Mouse (Mus musculus) adrenal gland, postnatal 25 days (tissue): ENCODE measurements at regions not wholly inside any gene's neighbourhood (a gene's known extent, or its start where the extent isn't known, plus 50 kb on each side); places are given as distances from the start of the nearest gene placed in this dataset.
"Not testable (repeated sequence)": the region's sequence is repeated elsewhere in the genome, so short reads cannot be mapped to it uniquely, and the experiment has no call there.

Source experiments
- DNase-seq: peaks from one replicate; pipeline ENCODE4 v3.0.0; 2021; ENCODE audit warnings: mixed read lengths

GRCm38 (mm10) chr2:10658317-10658716, 288.0 kb downstream of the Sfmbt2 start:
- DNase-seq = peak; percentile 48

DNA sequence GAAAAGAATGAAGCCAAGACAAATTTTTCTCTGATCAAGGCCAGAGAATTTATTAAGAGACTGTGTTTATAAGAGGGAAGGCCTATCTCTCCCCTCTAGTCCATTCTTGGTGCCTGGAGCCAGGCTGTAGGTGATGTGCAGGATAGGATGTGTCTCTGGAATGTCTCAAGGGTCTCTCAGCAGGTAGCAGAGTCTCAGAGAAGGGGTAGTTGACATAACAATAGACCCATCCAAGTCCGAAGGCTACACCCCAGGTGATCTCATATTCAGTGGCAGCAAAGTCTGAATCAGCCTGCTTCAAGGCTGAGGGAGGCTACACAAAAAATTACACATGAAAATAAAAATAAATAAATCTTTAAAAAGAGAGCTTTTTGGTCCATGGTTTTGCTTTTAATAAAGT, 297.6 kb downstream of the Sfmbt2 start:
- not testable (repeated sequence) for DNase-seq

DNA sequence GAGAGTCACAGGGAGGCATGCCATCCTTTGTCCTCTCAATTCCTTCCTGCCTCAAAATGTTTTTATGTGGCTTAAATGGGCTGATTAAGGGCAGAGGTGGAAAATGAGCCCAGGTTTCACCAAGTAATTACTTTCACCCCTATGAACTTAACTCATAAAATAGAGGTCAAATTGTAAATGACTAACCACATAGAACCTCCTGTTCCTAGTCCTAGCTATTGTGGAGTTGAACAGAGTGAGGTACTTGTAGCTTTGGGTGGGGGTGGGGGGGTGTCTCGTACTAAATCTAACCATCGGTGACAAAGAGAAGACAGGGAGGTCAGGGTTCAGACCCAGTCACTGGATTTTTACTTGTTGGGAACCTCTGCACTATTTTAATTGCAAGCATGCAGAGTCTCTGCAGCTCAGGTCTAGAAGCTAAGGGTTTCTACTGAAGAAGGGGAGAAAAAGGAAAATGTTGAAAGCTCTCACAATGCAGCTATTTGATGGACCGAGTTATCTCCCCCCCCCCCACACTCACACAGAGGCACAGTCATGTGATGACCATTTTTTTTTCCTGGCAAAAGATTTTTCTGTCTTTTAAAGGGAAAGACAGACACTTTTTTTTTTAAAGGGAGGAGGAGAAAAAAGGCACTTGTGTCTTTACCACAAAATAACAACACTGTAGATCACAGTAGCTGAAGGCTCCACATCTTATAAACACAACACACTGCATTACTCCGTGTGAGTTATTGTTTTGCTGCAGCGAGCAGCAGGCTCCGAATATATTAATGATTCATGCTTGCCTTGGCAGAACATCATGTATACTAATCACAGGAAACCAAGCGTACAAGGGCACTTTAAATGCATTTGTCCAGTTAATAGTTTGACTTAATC, 300.4 kb downstream of the Sfmbt2 start:
- no peak for DNase-seq

- DNase-seq = no peak
Measured at GRCm38 (mm10) chr2:10671299-10671632, 301.0 kb downstream of the Sfmbt2 start.

DNA sequence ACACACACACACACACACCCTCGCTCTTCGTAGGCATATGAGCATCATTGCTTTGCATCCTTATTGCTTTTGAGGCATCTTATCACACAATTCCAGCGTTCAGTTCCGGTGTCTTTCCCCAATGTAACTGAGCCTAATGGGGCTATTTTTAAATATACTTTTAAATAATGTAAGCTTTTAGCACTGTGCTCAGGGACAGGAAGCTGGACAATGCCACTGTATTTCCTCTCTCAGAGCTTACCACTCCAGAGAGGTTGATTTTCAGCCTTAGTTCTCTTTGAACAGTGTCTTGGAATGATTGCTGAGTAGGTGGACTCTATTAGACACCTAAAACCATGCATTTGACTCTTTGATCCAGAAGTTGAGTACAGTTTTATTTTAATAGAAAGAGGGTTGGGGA, 301.9 kb downstream of the Sfmbt2 start:
- DNase-seq = no peak

- no peak for DNase-seq
Measured at GRCm38 (mm10) chr2:10674738-10675349, 304.5 kb downstream of the Sfmbt2 start.

DNA sequence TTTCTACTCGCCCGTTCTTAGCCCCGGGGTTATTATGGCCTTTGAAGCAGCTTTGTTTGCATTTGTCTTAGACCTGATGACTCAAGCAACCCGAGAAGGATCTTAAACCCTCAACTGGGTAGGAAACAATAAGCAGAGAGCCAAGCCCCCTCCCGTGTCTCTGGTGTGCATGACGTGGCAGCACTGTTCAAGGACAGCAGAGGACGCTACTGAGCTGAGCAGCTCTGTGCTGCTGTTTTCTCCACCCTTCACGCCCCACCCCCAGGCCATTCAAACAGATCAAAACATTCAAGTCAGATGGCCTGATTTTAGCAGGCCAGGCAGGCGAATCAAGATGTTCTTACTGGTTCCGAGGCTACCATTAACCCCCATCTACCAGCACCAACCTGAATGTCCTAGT, 331.1 kb downstream of the Sfmbt2 start:
- DNase-seq = peak; percentile 45

- DNase-seq = no peak
Measured at GRCm38 (mm10) chr2:10718366-10718765, 348.1 kb downstream of the Sfmbt2 start.

DNA sequence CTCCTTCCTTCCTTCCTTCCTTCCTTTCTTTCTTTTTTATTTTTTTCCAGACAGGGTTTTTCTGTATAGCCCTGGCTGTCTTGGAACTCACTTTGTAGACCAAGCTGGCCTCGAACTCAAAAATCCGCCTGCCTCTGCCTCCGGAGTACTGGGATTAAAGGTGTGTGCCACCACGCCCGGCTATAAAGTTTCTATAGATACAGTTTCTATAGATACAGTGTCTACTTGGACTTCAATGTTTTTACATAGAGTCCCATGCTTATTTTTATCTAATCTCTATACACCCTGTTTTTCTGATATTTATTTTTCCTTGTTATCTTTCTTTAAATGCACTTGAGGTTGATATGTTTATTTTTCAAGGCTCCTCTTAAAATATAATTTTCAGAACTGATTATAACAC, 364.0 kb downstream of the Sfmbt2 start:
- not testable (repeated sequence) for DNase-seq

GRCm38 (mm10) chr2:10736696-10737457, 366.6 kb downstream of the Sfmbt2 start:
- DNase-seq = no peak

- DNase-seq = no peak
Measured at GRCm38 (mm10) chr2:10737458-10737775, 367.1 kb downstream of the Sfmbt2 start.

- no peak for DNase-seq
Measured at GRCm38 (mm10) chr2:10745127-10745526, 374.8 kb downstream of the Sfmbt2 start.

- DNase-seq = no peak
Measured at GRCm38 (mm10) chr2:10755375-10755774, 385.1 kb downstream of the Sfmbt2 start.

- DNase-seq = no peak
Measured at GRCm38 (mm10) chr2:10757202-10757840, 387.0 kb downstream of the Sfmbt2 start.

- DNase-seq = no peak
Measured at GRCm38 (mm10) chr2:10757886-10758285, 387.6 kb downstream of the Sfmbt2 start.

DNA sequence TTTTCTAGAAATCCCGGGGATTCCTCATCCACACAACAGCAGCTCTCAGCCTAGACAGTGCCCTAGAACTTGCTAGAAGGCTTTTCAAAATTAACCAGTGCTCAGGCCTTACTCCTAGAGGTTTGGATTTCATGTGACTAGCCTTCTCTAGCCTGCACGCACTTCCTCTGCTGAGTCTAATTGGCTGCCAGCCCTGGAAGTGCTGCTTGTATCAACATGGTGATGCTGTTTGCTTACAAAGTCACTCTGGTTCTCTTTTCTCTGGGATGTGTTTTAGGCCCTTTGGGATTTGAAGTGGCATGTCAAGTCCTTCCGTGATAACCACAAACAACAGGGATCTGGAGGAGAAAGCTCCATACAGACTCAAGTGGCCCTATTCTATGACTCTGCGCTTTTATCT, 391.9 kb downstream of the Sfmbt2 start:
- DNase-seq = no peak

DNA sequence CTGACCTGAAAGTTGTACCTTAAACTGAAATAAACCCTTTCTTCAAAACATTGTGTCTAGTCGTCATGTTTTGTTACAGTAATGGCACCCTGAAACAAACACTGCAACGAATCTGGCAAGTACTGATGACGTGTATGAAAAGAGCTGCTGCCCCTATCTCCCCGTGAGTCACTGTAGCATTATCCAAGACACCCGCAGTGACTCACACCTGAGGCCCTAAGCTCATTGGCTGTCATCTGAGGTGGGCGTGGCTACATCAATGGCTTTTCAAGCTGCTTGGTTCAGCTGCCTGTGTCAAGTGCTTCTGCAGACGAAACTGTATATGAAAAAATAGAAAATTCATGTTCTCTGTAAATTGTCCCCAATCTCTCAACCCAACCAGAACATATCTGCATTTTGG, 388.8 kb upstream of the Prkcq start:
- no peak for DNase-seq

- DNase-seq = no peak
Measured at GRCm38 (mm10) chr2:10783594-10783993, 388.3 kb upstream of the Prkcq start.

GRCm38 (mm10) chr2:10784266-10784665, 387.6 kb upstream of the Prkcq start:
- DNase-seq = no peak

- peak; percentile 8 for DNase-seq
Measured at GRCm38 (mm10) chr2:10785156-10785555, 386.8 kb upstream of the Prkcq start.

- peak; percentile 58 for DNase-seq
Measured at GRCm38 (mm10) chr2:10788509-10788908, 383.4 kb upstream of the Prkcq start.

DNA sequence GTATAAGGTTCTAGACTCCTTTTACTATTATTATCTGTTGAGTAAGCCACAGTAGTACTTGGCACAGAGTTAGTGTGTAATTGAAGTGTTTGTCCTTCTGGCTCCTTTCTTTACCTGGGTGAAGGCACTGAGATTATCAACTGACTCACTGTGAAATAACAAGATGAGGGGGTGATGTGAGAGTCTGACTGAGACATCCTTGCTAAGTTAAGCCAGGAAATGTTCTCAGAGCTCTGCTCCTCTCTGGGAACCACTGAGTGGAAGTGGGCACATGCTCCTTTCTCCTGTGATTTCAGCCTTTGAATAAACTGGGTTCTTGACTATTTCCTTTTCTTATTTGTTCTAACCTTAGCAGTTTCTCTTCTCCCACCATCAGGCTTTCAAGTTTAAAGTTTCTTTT, 380.7 kb upstream of the Prkcq start:
- DNase-seq = no peak

- DNase-seq = no peak
Measured at GRCm38 (mm10) chr2:10816374-10816773, 355.5 kb upstream of the Prkcq start.
